ENCODE assay signal across 19 mouse cellular contexts in genomic region chr11:97970771-97971170, GRCm38 (mm10). TPM values are rescaled to one million over a fixed set of nuclear protein-coding genes. Genes with fewer than 3 reads are reported as not detected.
DNase-seq lines count a peak whose midpoint lies in the region; ATAC-seq and TF ChIP-seq lines count a peak whose summit lies in the region.
"Had no signal": no experiment of that assay in that cellular context is flagged by ENCODE, and none has a peak within 500 bp of the region (broad histone marks: within the 10 kb centered on the region; RNA-seq: fewer than 3 reads in every experiment).

No protein-coding gene starts in this region.

- no peaks in the 10 kb centered on the region for H3K9me3 ChIP-seq in heart, embryonic 15.5 days (replicated peaks)
- H3K9me3 ChIP-seq in lung, embryonic 14.5 days (ENCODE audit: low read depth, low read length), result no peaks in the 10 kb centered on the region
- H3K9me3 ChIP-seq: embryonic facial prominence, embryonic 13.5 days; hindbrain, embryonic 10.5 days; liver, embryonic 13.5 days; midbrain, embryonic 13.5 days had no signal

- TF ChIP-seq POLR2A in olfactory bulb, adult 2 months (IDR thresholded peaks at IDR 0.05; ENCODE audit: insufficient read depth, low read depth, low read length), result no peak

- peak overlapping the region; percentile 59 for H3K4me3 ChIP-seq in gastrocnemius, adult 2 months
- H3K4me3 ChIP-seq in heart, embryonic 15.5 days, result no peak overlapping the region
- no peak overlapping the region for H3K4me3 ChIP-seq in lung, embryonic 14.5 days (ENCODE audit: low read depth, low read length)
- peak overlapping the region; percentile 22 for H3K4me3 ChIP-seq in olfactory bulb, adult 2 months (ENCODE audit: insufficient read depth, low read depth, low read length)
- H3K4me3 ChIP-seq: embryonic facial prominence, embryonic 13.5 days; erythroblast, embryonic 14.5 days; hindbrain, embryonic 10.5 days; liver, embryonic 13.5 days; megakaryocyte, embryonic 14.5 days; midbrain, embryonic 13.5 days had no signal

- peaks cover 19% of the 10 kb centered on the region for H3K4me1 ChIP-seq in heart, embryonic 15.5 days (replicated peaks)
- no peaks in the 10 kb centered on the region for H3K4me1 ChIP-seq in lung, embryonic 14.5 days (ENCODE audit: insufficient read depth)
- peaks cover 24% of the 10 kb centered on the region for H3K4me1 ChIP-seq in olfactory bulb, adult 2 months (ENCODE audit: control insufficient read depth, insufficient read depth, low read length)
- H3K4me1 ChIP-seq: embryonic facial prominence, embryonic 13.5 days; liver, embryonic 13.5 days had no signal

- 0 out of 2 replicates have a peak, but pooled peaks cover 5% of the 10 kb centered on the region for H3K27me3 ChIP-seq in heart, embryonic 15.5 days
- H3K27me3 ChIP-seq in lung, embryonic 14.5 days (ENCODE audit: insufficient read depth, low read length), result no peaks in the 10 kb centered on the region
- H3K27me3 ChIP-seq: embryonic facial prominence, embryonic 13.5 days; midbrain, embryonic 13.5 days had no signal

- DNase-seq in gastrocnemius, adult 2 months, result no peak
- DNase-seq in gastrocnemius, adult 18-20 months (ENCODE audit: low spot score), result no peak
- DNase-seq in heart, postnatal 14 days, result no peak
- no peak for DNase-seq in lung, embryonic 14.5 days
- no peak for DNase-seq in lung, postnatal 14 days
- DNase-seq: B cell, adult 2 months; embryo, embryonic 11 days; liver, embryonic 13.5 days; thymus, adult 2 months had no signal

- H3K27ac ChIP-seq in gastrocnemius, adult 2 months, result peak overlapping the region; percentile 71
- peak overlapping the region; percentile 42 for H3K27ac ChIP-seq in heart, embryonic 15.5 days
- no peak overlapping the region for H3K27ac ChIP-seq in lung, embryonic 14.5 days (ENCODE audit: low read depth)
- peak overlapping the region; percentile 97 for H3K27ac ChIP-seq in olfactory bulb, adult 2 months (ENCODE audit: insufficient read depth, low read depth, low read length)
- H3K27ac ChIP-seq: embryonic facial prominence, embryonic 13.5 days; hindbrain, embryonic 10.5 days; liver, embryonic 13.5 days; midbrain, embryonic 13.5 days; stomach, postnatal 0 days had no signal

- intact Hi-C loops in gastrocnemius, adult 2 months (cut with DNase I), result no loop called here
- intact Hi-C loops in heart, postnatal 14 days (cut with DNase I), result no loop called here

- WGBS in heart, embryonic 15.5 days, result 62% methylated on average over 7 of the region's 7 CpGs
- 57% methylated on average over 7 of the region's 7 CpGs for WGBS in lung, embryonic 14.5 days
- 61% methylated on average over 7 of the region's 7 CpGs for WGBS in olfactory bulb, adult 2 months

- no peak for TF ChIP-seq CTCF in gastrocnemius, adult 2 months (IDR thresholded peaks at IDR 0.05)
- no peak for TF ChIP-seq CTCF in lung, embryonic 14.5 days (IDR thresholded peaks at IDR 0.05; ENCODE audit: low read depth)
- no peak for TF ChIP-seq CTCF in olfactory bulb, adult 2 months (IDR thresholded peaks at IDR 0.05; ENCODE audit: insufficient read depth, low read depth, low read length)

- H3K9ac ChIP-seq in heart, embryonic 15.5 days, result no peak overlapping the region
- no peak overlapping the region for H3K9ac ChIP-seq in lung, embryonic 14.5 days
- H3K9ac ChIP-seq: embryonic facial prominence, embryonic 13.5 days; liver, embryonic 13.5 days; midbrain, embryonic 13.5 days had no signal

- H3K4me2 ChIP-seq in heart, embryonic 15.5 days, result peak overlapping the region; percentile 45
- H3K4me2 ChIP-seq in lung, embryonic 14.5 days, result peak overlapping the region; percentile 36; the same call in 1 of the 2 replicates
- H3K4me2 ChIP-seq: embryonic facial prominence, embryonic 13.5 days; liver, embryonic 13.5 days; midbrain, embryonic 13.5 days had no signal

- H3K36me3 ChIP-seq in heart, embryonic 15.5 days, result no peaks in the 10 kb centered on the region
- H3K36me3 ChIP-seq in lung, embryonic 14.5 days (ENCODE audit: insufficient read depth), result no peaks in the 10 kb centered on the region
- H3K36me3 ChIP-seq: embryonic facial prominence, embryonic 13.5 days; hindbrain, embryonic 10.5 days; liver, embryonic 13.5 days; midbrain, embryonic 13.5 days had no signal

- no peak for ATAC-seq in heart, embryonic 15.5 days (replicated peaks; ENCODE audit: insufficient number of reproducible peaks, insufficient read depth, low FRiP score, low read depth)
- peak; percentile 48; the same call in 1 of the 2 replicates for ATAC-seq in lung, embryonic 14.5 days (ENCODE audit: insufficient read depth)
- ATAC-seq: intestine, postnatal 0 days; midbrain, embryonic 13.5 days had no signal

RNA-seq across cellular contexts. Expression of gene Plxdc1, which starts 15.5 kb away (rescaled TPM):
- 1 to 10 TPM; 3.0 to 3.1 TPM for total RNA-seq in gastrocnemius, adult 2 months (2021)
- 1 to 10 TPM; 2.1 to 2.6 TPM for total RNA-seq in gastrocnemius, adult 18-20 months (2021)
- 0.88 and 2.2 TPM in 2 replicates for polyA plus RNA-seq in heart, embryonic 15.5 days (2015; fragmentation: Nextera tagmentation; extraction: Ambion mirVana)
- total RNA-seq in heart, postnatal 14 days (2021), result 1 to 10 TPM; 7.3 TPM
- polyA plus RNA-seq in lung, embryonic 14.5 days (2014; fragmentation: Nextera tagmentation; extraction: Ambion mirVana), result 0.53 and 0.64 TPM in 2 replicates
- polyA plus RNA-seq in olfactory bulb, adult 2 months (2012; ENCODE audit: insufficient read depth, insufficient read length, low replicate concordance, missing spikeins), result not detected in 2 replicates
- polyA plus RNA-seq: neural tube, embryonic 11.5 days had no signal

RNA-seq across cellular contexts. Expression of gene Arl5c, which starts 25.2 kb away (rescaled TPM):
- total RNA-seq in gastrocnemius, adult 2 months (2021), result under 1 TPM; 0.31 to 0.47 TPM
- under 1 TPM in 1 of 2 experiments, not detected in 1; 0.26 TPM for total RNA-seq in gastrocnemius, adult 18-20 months (2021)
- 3.8 and 6.9 TPM in 2 replicates for polyA plus RNA-seq in heart, embryonic 15.5 days (2015; fragmentation: Nextera tagmentation; extraction: Ambion mirVana)
- 1 to 10 TPM; 1.6 to 6.2 TPM for total RNA-seq in heart, postnatal 14 days (2021)
- 11.4 and 11.5 TPM in 2 replicates for polyA plus RNA-seq in lung, embryonic 14.5 days (2014; fragmentation: Nextera tagmentation; extraction: Ambion mirVana)
- polyA plus RNA-seq in olfactory bulb, adult 2 months (2012; ENCODE audit: insufficient read depth, insufficient read length, low replicate concordance, missing spikeins), result 395 TPM in 1 of 2 replicates, not detected in the other
- polyA plus RNA-seq: erythroblast, embryonic 14.5 days had no signal

RNA-seq across cellular contexts. Expression of gene Cacnb1, which starts 52.1 kb away (rescaled TPM):
- total RNA-seq in gastrocnemius, adult 2 months (2021), result 100 to 1,000 TPM; 199 to 214 TPM
- total RNA-seq in gastrocnemius, adult 18-20 months (2021), result 100 to 1,000 TPM; 167 to 198 TPM
- polyA plus RNA-seq in heart, embryonic 15.5 days (2015; fragmentation: Nextera tagmentation; extraction: Ambion mirVana), result 5.8 and 8.5 TPM in 2 replicates
- 1 to 10 TPM; 5.5 to 6.9 TPM for total RNA-seq in heart, postnatal 14 days (2021)
- polyA plus RNA-seq in lung, embryonic 14.5 days (2014; fragmentation: Nextera tagmentation; extraction: Ambion mirVana), result 5.4 and 5.5 TPM in 2 replicates
- not detected in 2 replicates for polyA plus RNA-seq in olfactory bulb, adult 2 months (2012; ENCODE audit: insufficient read depth, insufficient read length, low replicate concordance, missing spikeins)

RNA-seq across cellular contexts. Expression of gene Rpl19, which starts 55.7 kb away (rescaled TPM):
- total RNA-seq in gastrocnemius, adult 2 months (2021), result 100 to 1,000 TPM; 404 to 490 TPM
- 100 to 1,000 TPM; 457 to 462 TPM for total RNA-seq in gastrocnemius, adult 18-20 months (2021)
- 601 and 668 TPM in 2 replicates for polyA plus RNA-seq in heart, embryonic 15.5 days (2015; fragmentation: Nextera tagmentation; extraction: Ambion mirVana)
- 100 to 1,000 TPM; 538 to 580 TPM for total RNA-seq in heart, postnatal 14 days (2021)
- 1,155 and 1,171 TPM in 2 replicates for polyA plus RNA-seq in lung, embryonic 14.5 days (2014; fragmentation: Nextera tagmentation; extraction: Ambion mirVana)
- polyA plus RNA-seq in olfactory bulb, adult 2 months (2012; ENCODE audit: insufficient read depth, insufficient read length, low replicate concordance, missing spikeins), result not detected in 2 replicates

Comparison
In these comparisons a context has a peak if more than half of its experiments do, and no peak if none do; other contexts are left out.
1. H3K4me3 ChIP-seq: peak in gastrocnemius, adult 2 months (single experiment) and olfactory bulb, adult 2 months (single experiment); none in heart, embryonic 15.5 days (single experiment) and lung, embryonic 14.5 days (single experiment).
2. RNA of gene Cacnb1, which starts 52.1 kb away (total RNA-seq): 199 to 214 TPM in gastrocnemius, adult 2 months and 167 to 198 TPM in gastrocnemius, adult 18-20 months; 5.5 to 6.9 TPM in heart, postnatal 14 days; every median in the first group is over 10 times any median in the second.